Mouse (Mus musculus) liver, postnatal 0 days (tissue): Measurements from ENCODE around the gene Pole3.

Experiments
- CTCF ChIP-seq: sonication (generic); IDR thresholded peaks from 2 replicates; pipeline ENCODE4 v1.5.1; 2016; ENCODE audit warnings: antibody characterized with exemption, low read depth
- EP300 ChIP-seq: IDR thresholded peaks from 2 replicates; pipeline ENCODE4 v1.6.1; 2016; ENCODE audit warnings: antibody characterized with exemption, low read depth, mild to moderate bottlenecking

DNA sequence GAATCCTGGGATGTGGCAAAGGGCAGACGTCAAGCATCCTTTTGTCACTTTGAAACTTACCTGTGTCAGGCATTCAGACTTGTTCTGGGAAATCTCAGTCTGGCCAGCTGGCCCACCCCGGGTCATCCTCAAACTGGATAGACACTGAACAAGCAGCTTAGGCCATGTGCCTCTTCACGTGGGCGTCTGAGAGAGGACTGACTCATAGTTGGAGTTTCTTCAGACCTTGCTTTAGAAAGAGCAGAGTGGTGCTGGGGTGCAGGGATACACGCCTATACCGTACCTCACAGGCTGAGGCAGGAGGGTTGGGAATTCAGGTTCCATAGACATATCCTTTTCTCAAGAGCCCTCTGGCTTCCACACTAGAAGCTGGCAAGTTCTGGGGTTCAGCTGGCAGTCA, 18.9 kb upstream of the Pole3 start:
- no peak for TF ChIP-seq CTCF
- TF ChIP-seq EP300 = no peak
